Mouse (Mus musculus) colon, adult 2 months (tissue): ENCODE measurements around the gene Stk19. TPM values are rescaled to one million over a fixed set of nuclear protein-coding genes. Genes with fewer than 3 reads are reported as not detected.

Experiments
- polyA plus RNA-seq: library from polyadenylated mRNA; depleted of rRNA; stranded (reverse); fragments of >200 nt; gene quantifications from 2 replicates; pipeline ENCODE4 v1.2.3, GENCODE M21; 2012; rRNA removed

Gene Stk19
- polyA plus RNA-seq = 50.0 and 62.6 TPM in 2 replicates

DNA sequence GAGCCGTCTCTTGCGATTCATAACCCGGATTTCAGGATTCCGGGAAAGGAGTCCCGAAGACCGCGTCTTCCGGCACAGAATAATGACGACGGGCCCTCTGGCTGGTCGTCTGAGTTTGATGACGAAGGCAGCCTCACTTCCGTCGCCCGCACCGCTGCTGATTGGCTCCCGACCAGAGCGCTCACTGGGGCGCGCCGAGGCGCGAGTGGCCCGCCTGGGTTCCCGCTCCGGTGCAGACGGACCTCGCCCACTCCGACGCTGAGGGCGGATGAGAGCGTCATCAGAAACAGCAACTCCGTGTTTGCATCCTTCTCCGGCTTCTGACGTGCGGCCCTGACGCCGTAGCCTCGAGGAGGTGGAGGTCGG lies at the start of gene Stk19, which contains the start of gene Dxo:
Stk19 (minus strand) TSS at position 90 of the 366 bp plus-strand sequence.
Dxo (plus strand) TSS at position 164 of the 366 bp plus-strand sequence.

DNA sequence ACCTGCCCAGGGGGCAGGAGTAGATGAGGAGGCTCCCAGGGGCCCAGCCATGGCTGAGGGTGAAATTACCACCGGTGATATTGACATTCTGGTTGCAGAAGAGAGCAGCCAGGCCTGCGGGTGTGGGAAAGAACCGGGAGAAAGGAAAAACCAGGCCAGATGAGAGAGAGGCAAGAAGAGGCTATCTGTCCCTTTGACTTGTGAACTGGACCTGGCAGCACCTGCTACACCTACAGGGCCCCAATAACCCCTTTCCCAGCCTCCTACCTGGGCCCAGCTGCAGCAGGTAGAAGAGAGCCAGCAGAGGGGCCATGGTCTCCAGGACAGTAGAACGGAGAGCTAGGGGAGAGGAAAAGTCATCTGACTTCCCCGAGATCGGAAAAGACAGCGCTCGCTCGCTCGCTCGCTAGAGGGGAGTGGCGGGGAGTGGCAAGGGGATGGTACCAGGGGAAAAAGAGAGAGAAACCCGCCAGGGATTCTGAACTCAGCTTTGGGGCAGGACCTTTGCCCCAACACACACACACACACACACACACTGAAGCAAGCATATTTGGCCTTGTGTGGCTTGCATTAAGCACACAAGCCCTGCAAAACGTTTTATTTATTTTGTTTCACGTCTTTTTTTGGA lies 45.1 kb upstream of the Stk19 start, which contains the start of gene Gm20547:
Gm20547 (minus strand) TSS at position 360 of the 628 bp plus-strand sequence.

DNA sequence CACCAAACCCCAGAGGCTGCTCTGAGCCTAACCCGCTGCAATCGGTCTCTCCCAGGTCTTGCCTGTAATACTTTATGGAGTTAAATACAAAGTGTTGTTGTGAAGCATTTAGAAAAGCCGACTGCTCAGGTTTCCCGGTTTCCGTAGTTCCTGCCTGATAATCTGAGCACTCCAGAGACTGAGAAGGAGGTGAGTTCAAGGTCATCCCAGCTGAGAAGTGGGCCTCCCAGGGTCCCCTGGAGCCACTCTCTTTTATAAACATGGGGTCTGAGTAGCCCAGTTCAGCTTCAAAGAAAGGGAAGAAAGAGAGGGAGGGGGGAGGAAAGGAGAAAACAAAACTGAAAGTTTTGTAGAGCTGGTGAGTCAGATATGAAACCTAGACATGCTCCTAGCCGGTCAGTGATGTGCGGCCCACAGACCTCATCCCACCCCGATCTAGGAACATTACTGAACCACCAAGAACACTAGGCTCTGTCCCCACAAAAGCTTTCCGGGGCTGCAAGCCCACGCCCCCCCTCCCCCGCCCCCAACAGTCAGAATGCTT lies 42.7 kb upstream of the Stk19 start, which contains the start of gene Zbtb12:
Zbtb12 (plus strand) TSS at position 148 of the 544 bp plus-strand sequence.

GRCm38 (mm10) chr17:34862416-34863081 lies 25.8 kb upstream of the Stk19 start, which contains the start of gene Cfb:
TSS of gene Cfb (minus strand) at chr17:34862518.

GRCm38 (mm10) chr17:34849722-34850516 lies 13.2 kb upstream of the Stk19 start, which contains the start of the genes Skiv2l and Nelfe:
TSS of gene Skiv2l (minus strand) at chr17:34850210.
TSS of gene Nelfe (plus strand) at chr17:34850391.

GRCm38 (mm10) chr17:34804301-34804700 lies 32.4 kb downstream of the Stk19 start, which contains the start of gene Cyp21a1:
TSS of gene Cyp21a1 (minus strand) at chr17:34804561.

Other genes starting within 250 kb of the Stk19 start
- 7.0 and 8.0 TPM in 2 replicates for gene Gpsm3, start 247.1 kb downstream of the Stk19 start, polyA plus RNA-seq
- gene Pbx2, start 245.7 kb downstream of the Stk19 start, polyA plus RNA-seq = 61.4 and 62.5 TPM in 2 replicates
- gene Ager, start 239.1 kb downstream of the Stk19 start, polyA plus RNA-seq = 2.2 and 2.4 TPM in 2 replicates
- 91.2 and 137 TPM in 2 replicates for gene Rnf5, start 233.3 kb downstream of the Stk19 start, polyA plus RNA-seq
- 343 and 453 TPM in 2 replicates for gene Agpat1, start 232.7 kb downstream of the Stk19 start, polyA plus RNA-seq
- 3.5 and 4.3 TPM in 2 replicates for gene Egfl8, start 221.0 kb downstream of the Stk19 start, polyA plus RNA-seq
- gene Ppt2, start 208.4 kb downstream of the Stk19 start, polyA plus RNA-seq = 44.8 and 48.2 TPM in 2 replicates
- 6.9 and 8.9 TPM in 2 replicates for gene Prrt1, start 207.4 kb downstream of the Stk19 start, polyA plus RNA-seq
- gene Fkbpl, start 192.2 kb downstream of the Stk19 start, polyA plus RNA-seq = 4.6 and 5.3 TPM in 2 replicates
- 93.5 and 97.8 TPM in 2 replicates for gene Atf6b, start 189.8 kb downstream of the Stk19 start, polyA plus RNA-seq
- 56.6 TPM in 2 replicates for gene Tnxb, start 166.4 kb downstream of the Stk19 start, polyA plus RNA-seq
- 24.3 and 25.4 TPM in 2 replicates for gene C4b, start 93.1 kb downstream of the Stk19 start, polyA plus RNA-seq
- gene Cyp21a1, start 32.4 kb downstream of the Stk19 start, polyA plus RNA-seq = not detected in 2 replicates
- 65.2 and 67.7 TPM in 2 replicates for gene Dxo, start 74 bp upstream of the Stk19 start, polyA plus RNA-seq
- gene Skiv2l, start 13.3 kb upstream of the Stk19 start, polyA plus RNA-seq = 94.8 and 130 TPM in 2 replicates
- gene Nelfe, start 13.4 kb upstream of the Stk19 start, polyA plus RNA-seq = 22.3 and 23.8 TPM in 2 replicates
- gene Cfb, start 25.6 kb upstream of the Stk19 start, polyA plus RNA-seq = 28.6 and 30.9 TPM in 2 replicates
- 7.3 and 7.9 TPM in 2 replicates for gene Zbtb12, start 42.5 kb upstream of the Stk19 start, polyA plus RNA-seq
- not detected in 2 replicates for gene Gm20547, start 45.1 kb upstream of the Stk19 start, polyA plus RNA-seq
- 4.2 and 4.7 TPM in 2 replicates for gene C2, start 61.3 kb upstream of the Stk19 start, polyA plus RNA-seq
- 317 and 331 TPM in 2 replicates for gene Ehmt2, start 61.5 kb upstream of the Stk19 start, polyA plus RNA-seq
- gene Slc44a4, start 77.5 kb upstream of the Stk19 start, polyA plus RNA-seq = 338 and 452 TPM in 2 replicates
- 197 and 259 TPM in 2 replicates for gene Neu1, start 94.3 kb upstream of the Stk19 start, polyA plus RNA-seq
- 77.4 and 78.5 TPM in 2 replicates for gene Hspa1b, start 122.3 kb upstream of the Stk19 start, polyA plus RNA-seq
- gene Gm20481, start 133.0 kb upstream of the Stk19 start, polyA plus RNA-seq = not detected in 2 replicates
- 40.8 and 41.4 TPM in 2 replicates for gene Hspa1a, start 135.2 kb upstream of the Stk19 start, polyA plus RNA-seq
- 0.30 and 0.82 TPM in 2 replicates for gene Hspa1l, start 135.8 kb upstream of the Stk19 start, polyA plus RNA-seq
- gene Lsm2, start 144.9 kb upstream of the Stk19 start, polyA plus RNA-seq = 57.6 and 64.6 TPM in 2 replicates
- 196 and 213 TPM in 2 replicates for gene Vars, start 164.0 kb upstream of the Stk19 start, polyA plus RNA-seq
- gene Vwa7, start 179.6 kb upstream of the Stk19 start, polyA plus RNA-seq = 0.73 and 0.83 TPM in 2 replicates
- 1.0 and 2.3 TPM in 2 replicates for gene Sapcd1, start 191.1 kb upstream of the Stk19 start, polyA plus RNA-seq
- 4.0 and 6.0 TPM in 2 replicates for gene Msh5, start 209.8 kb upstream of the Stk19 start, polyA plus RNA-seq
- gene Clic1, start 213.0 kb upstream of the Stk19 start, polyA plus RNA-seq = 209 and 215 TPM in 2 replicates
- gene Ddah2, start 222.1 kb upstream of the Stk19 start, polyA plus RNA-seq = 32.5 and 33.0 TPM in 2 replicates
- 5.6 and 10.4 TPM in 2 replicates for gene Ly6g6c, start 228.4 kb upstream of the Stk19 start, polyA plus RNA-seq
- 0.82 and 1.0 TPM in 2 replicates for gene Mpig6b, start 229.2 kb upstream of the Stk19 start, polyA plus RNA-seq
- 77.8 and 86.1 TPM in 2 replicates for gene Ly6g6e, start 240.0 kb upstream of the Stk19 start, polyA plus RNA-seq
- 19.4 and 23.3 TPM in 2 replicates for gene Ly6g6d, start 241.1 kb upstream of the Stk19 start, polyA plus RNA-seq
- 2.1 and 2.8 TPM in 2 replicates for gene Ly6g6f, start 248.7 kb upstream of the Stk19 start, polyA plus RNA-seq